Mouse (Mus musculus) heart, embryonic 11.5 days (tissue): ENCODE results near the gene Hist1h2bj. TPM values are rescaled to one million over a fixed set of nuclear protein-coding genes. Genes with fewer than 3 reads are reported as not detected.
"Not testable (repeated sequence)": the region's sequence is repeated elsewhere in the genome, so short reads cannot be mapped to it uniquely, and the experiment has no call there.

Source experiments
- ATAC-seq: fragments of 200-750 bp; cut with Nextera tagmentation; replicated peaks from 2 replicates; pipeline ENCODE4 v1.8.0; 2017; ENCODE audit warnings: moderate library complexity; ENCODE audit not compliant: insufficient number of reproducible peaks, low FRiP score, low TSS enrichment
- H3K27ac ChIP-seq: fragments of 300-500 bp; sonication (generic); 2 replicates; pipeline ENCODE4 v1.5.1; 2014; ENCODE audit warnings: mild to moderate bottlenecking, low read depth, low read length
- H3K27me3 ChIP-seq: fragments of 300-500 bp; sonication (generic); 2 replicates; pipeline ENCODE4 v1.6.1; 2014; ENCODE audit warnings: mild to moderate bottlenecking, low read length, mixed read lengths; ENCODE audit not compliant: control insufficient read depth, insufficient read depth
- H3K36me3 ChIP-seq: fragments of 300-500 bp; sonication (generic); 2 replicates; pipeline ENCODE4 v1.6.1; 2014; ENCODE audit warnings: mild to moderate bottlenecking, low read length, moderate library complexity, mixed read lengths; ENCODE audit not compliant: control insufficient read depth, insufficient read depth
- H3K4me1 ChIP-seq: fragments of 300-500 bp; sonication (generic); 2 replicates; pipeline ENCODE4 v1.6.1; 2014; ENCODE audit warnings: low read length; ENCODE audit not compliant: control insufficient read depth, insufficient read depth
- H3K4me2 ChIP-seq: fragments of 300-500 bp; sonication (generic); 2 replicates; pipeline ENCODE4 v1.6.1; 2014; ENCODE audit warnings: mild to moderate bottlenecking, moderate library complexity
- H3K4me3 ChIP-seq: fragments of 300-500 bp; sonication (generic); 2 replicates; pipeline ENCODE4 v1.5.1; 2014; ENCODE audit warnings: low read depth, low read length
- H3K9ac ChIP-seq: fragments of 300-500 bp; sonication (generic); 2 replicates; pipeline ENCODE4 v1.6.1; 2014; ENCODE audit warnings: mild to moderate bottlenecking, low read depth, low read length, moderate library complexity
- H3K9me3 ChIP-seq: fragments of 300-500 bp; sonication (generic); replicated peaks from 2 replicates; pipeline ENCODE4 v1.6.1; 2016; ENCODE audit warnings: low read length; ENCODE audit not compliant: control insufficient read depth
- WGBS: fragments of 180-500 bp; shearing (Covaris S2); extraction: QIAGEN DNeasy Blood & Tissue Kit; methylation state at CpG from one replicate; pipeline ENCODE4 v1.1.7; 2014; ENCODE audit not compliant: insufficient replicate concordance; 5-methylcytosine and 5-hydroxymethylcytosine counted together
- polyA plus RNA-seq: library from polyadenylated mRNA; unstranded; fragments of >200 nt; fragmentation: Nextera tagmentation; extraction: Ambion mirVana; gene quantifications from 2 replicates; pipeline ENCODE4 v1.2.1, GENCODE M21; 2014

Hist1h2bj gene
- polyA plus RNA-seq, result 2.7 and 7.5 TPM in 2 replicates

DNA sequence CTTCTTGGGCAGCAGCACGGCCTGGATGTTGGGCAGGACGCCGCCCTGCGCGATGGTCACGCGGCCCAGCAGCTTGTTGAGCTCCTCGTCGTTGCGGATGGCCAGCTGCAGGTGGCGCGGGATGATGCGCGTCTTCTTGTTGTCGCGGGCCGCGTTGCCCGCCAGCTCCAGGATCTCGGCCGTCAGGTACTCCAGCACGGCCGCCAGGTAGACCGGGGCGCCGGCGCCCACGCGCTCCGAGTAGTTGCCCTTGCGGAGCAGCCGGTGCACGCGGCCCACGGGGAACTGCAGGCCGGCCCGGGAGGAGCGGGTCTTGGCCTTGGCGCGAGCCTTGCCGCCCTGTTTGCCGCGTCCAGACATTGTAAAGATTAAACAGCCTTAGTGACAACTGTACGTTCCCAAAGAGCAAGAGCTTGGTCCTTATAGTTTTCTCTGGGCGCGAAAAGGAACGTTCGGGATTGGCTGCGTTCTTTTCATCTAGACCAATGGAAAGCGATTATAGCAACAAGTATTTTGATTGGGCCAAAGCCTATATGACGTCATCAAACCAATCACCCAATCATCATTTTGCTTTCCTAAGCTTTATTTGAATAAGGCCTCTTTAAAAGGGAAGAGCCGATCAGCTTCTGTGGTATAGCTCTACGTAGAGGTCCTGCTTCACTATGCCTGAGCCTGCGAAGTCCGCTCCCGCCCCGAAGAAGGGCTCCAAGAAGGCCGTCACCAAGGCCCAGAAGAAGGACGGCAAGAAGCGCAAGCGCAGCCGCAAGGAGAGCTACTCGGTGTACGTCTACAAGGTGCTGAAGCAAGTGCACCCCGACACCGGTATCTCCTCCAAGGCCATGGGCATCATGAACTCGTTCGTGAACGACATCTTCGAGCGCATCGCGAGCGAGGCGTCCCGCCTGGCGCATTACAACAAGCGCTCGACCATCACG, at the start of gene Hist1h2bj, which contains the start of gene Hist1h2ag:
Gene Hist1h2bj (plus strand): TSS at position 647 of the 935 bp plus-strand sequence.
Gene Hist1h2ag (minus strand): TSS at position 377 of the 935 bp plus-strand sequence.
- not testable (repeated sequence) for H3K27me3 ChIP-seq, H3K36me3 ChIP-seq, H3K9me3 ChIP-seq
- Histone ChIP-seq H3K9ac (peak within 1 kb of the TSS; percentile 77), H3K4me3 (peak within 1 kb of the TSS; percentile 42), H3K27ac (peak within 1 kb of the TSS; percentile 95), H3K4me2 (peak within 1 kb of the TSS; percentile 76), H3K4me1 (peaks cover 13% of the 10 kb centered on the region)
- WGBS, result 0% methylated on average over 39 of the region's 80 CpGs
- ATAC-seq, result peak; percentile 90

- Histone ChIP-seq H3K9me3 (0 out of 2 replicates have a peak, but pooled peaks cover 3% of the 10 kb centered on the region), H3K27ac (no peak overlapping the region), H3K36me3 (no peaks in the 10 kb centered on the region), H3K27me3 (peaks cover 22% of the 10 kb centered on the region), H3K4me1 (no peaks in the 10 kb centered on the region), H3K9ac (no peak overlapping the region), H3K4me2 (peak overlapping the region; percentile 79), H3K4me3 (peak overlapping the region; percentile 26)
- WGBS, result under 1% methylated on average over 22 of the region's 22 CpGs
- no peak for ATAC-seq
Observed at GRCm38 (mm10) chr13:21993957-21994738, 48.9 kb upstream of the Hist1h2bj start.

DNA sequence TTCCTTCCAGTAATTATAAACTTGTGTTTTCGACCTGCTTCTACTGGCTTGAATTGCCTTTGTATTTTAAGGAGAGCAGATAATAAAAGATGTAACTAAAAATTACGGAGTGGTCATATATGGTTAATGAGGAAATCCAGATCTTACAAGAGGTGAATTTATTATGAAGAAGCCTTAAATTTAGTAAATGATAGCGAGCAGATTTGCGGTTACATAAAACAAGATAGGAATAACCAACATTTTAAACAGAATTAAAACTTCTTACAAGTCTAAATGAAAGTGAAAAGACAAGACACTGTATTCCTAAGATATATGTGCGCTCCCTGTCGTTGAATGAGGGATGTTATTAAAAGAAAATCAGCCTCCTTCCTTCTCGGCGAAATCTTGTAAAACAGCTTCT, 48.1 kb upstream of the Hist1h2bj start:
- Histone ChIP-seq H3K27me3 (peaks cover 30% of the 10 kb centered on the region), H3K9ac (peak overlapping the region; percentile 43; the same call in 1 of the 2 replicates), H3K4me2 (peak overlapping the region; percentile 79), H3K36me3 (no peaks in the 10 kb centered on the region), H3K4me1 (no peaks in the 10 kb centered on the region), H3K4me3 (peak overlapping the region; percentile 57), H3K27ac (no peak overlapping the region), H3K9me3 (0 out of 2 replicates have a peak, but pooled peaks cover 3% of the 10 kb centered on the region)
- no peak for ATAC-seq
- WGBS, result 3% methylated on average over 8 of the region's 8 CpGs

DNA sequence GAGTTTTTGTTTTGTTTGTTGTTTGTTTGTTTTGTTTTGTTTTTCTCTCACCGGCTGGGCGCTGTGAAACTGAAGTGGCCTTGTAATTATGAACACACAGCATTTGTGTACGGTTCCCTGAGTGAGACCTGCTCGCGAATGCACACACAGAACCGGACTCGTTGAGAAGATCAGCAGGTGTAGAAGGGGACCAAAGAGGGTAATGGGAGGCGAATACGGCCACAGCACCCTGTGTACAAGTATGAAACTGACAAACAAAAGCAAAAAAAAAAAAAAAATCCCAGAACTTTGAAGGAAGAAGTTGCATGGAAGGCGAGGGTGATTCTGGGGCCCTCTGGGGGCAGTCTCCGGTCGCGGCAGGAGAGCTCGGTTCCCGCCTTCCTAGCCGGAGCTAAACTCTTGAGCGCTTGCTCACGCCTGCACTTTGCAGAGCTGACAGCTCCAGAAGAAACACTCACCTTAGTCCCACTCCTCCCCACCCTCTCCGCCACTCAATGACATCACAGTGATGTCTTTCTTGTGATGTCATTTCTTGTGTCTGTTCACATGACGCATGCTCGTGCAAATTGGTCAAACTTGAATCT, 47.6 kb upstream of the Hist1h2bj start:
- Histone ChIP-seq H3K4me2 (peak overlapping the region; percentile 79), H3K4me1 (no peaks in the 10 kb centered on the region), H3K9me3 (0 out of 2 replicates have a peak, but pooled peaks cover 3% of the 10 kb centered on the region), H3K27me3 (peaks cover 35% of the 10 kb centered on the region), H3K27ac (no peak overlapping the region), H3K36me3 (no peaks in the 10 kb centered on the region), H3K9ac (peak overlapping the region; percentile 43; the same call in 1 of the 2 replicates), H3K4me3 (peak overlapping the region; percentile 57)
- no peak; the same call in 1 of the 2 replicates for ATAC-seq
- WGBS, result under 1% methylated on average over 21 of the region's 21 CpGs

- no peaks in the 10 kb centered on the region for H3K4me1 ChIP-seq
- H3K27ac ChIP-seq, result no peak overlapping the region
- H3K27me3 ChIP-seq, result peaks cover 43% of the 10 kb centered on the region
- no peak for ATAC-seq
- peak overlapping the region; percentile 79 for H3K4me2 ChIP-seq
- H3K4me3 ChIP-seq, result peak overlapping the region; percentile 57
- 0 out of 2 replicates have a peak, but pooled peaks cover 2% of the 10 kb centered on the region for H3K9me3 ChIP-seq
- H3K36me3 ChIP-seq, result no peaks in the 10 kb centered on the region
- 2% methylated on average over 12 of the region's 12 CpGs for WGBS
- no peak overlapping the region for H3K9ac ChIP-seq
Observed at GRCm38 (mm10) chr13:21996101-21996839, 46.7 kb upstream of the Hist1h2bj start.

DNA sequence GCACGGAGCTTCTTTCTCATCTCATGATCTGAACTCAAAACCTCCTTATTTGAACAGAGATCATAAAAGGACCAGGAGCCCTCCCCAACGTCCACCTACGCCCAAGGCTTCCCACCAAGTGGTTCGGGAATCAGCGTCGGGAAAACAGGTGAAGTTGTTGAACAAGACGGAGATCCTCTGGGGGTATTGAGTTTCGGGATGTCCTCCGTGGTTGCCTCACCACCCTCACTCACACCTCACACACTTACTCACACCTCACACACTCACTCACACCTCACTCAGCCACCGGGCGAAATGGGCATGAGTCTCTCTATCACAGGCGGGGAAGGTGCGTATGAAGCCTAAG, 46.2 kb upstream of the Hist1h2bj start:
- H3K4me1 ChIP-seq, result no peaks in the 10 kb centered on the region
- H3K9ac ChIP-seq, result no peak overlapping the region
- no peaks in the 10 kb centered on the region for H3K9me3 ChIP-seq
- 1% methylated on average over 13 of the region's 13 CpGs for WGBS
- peak overlapping the region; percentile 47 for H3K4me3 ChIP-seq
- H3K27me3 ChIP-seq, result peaks cover 49% of the 10 kb centered on the region
- H3K36me3 ChIP-seq, result no peaks in the 10 kb centered on the region
- H3K4me2 ChIP-seq, result peak overlapping the region; percentile 79
- H3K27ac ChIP-seq, result no peak overlapping the region
- ATAC-seq, result no peak

- WGBS, result 2% methylated on average over 21 of the region's 21 CpGs
Observed at GRCm38 (mm10) chr13:21997201-21997820, 45.7 kb upstream of the Hist1h2bj start.

More at GRCm38 (mm10) chr13:21997201-21997820, 45.7 kb upstream of the Hist1h2bj start:
- Histone ChIP-seq H3K4me1 (no peaks in the 10 kb centered on the region), H3K27ac (no peak overlapping the region), H3K36me3 (no peaks in the 10 kb centered on the region), H3K4me2 (peak overlapping the region; percentile 79), H3K4me3 (peak overlapping the region; percentile 47), H3K9ac (no peak overlapping the region), H3K27me3 (peaks cover 54% of the 10 kb centered on the region), H3K9me3 (no peaks in the 10 kb centered on the region)
- no peak for ATAC-seq
